Mouse (Mus musculus) yolk sac, embryonic 10.5 days (tissue): ENCODE measurements at regions not wholly inside any gene's neighbourhood (a gene's known extent, or its start where the extent isn't known, plus 50 kb on each side); places are given as distances from the start of the nearest gene placed in this dataset.
A peak's percentile ranks its signal among the peaks of the same experiment; 100 is the strongest.
"Not testable (repeated sequence)": the region's sequence is repeated elsewhere in the genome, so short reads cannot be mapped to it uniquely, and the experiment has no call there.

ENCODE experiments used
- DNase-seq: peaks from one replicate; pipeline ENCODE4 v3.0.0-alpha.2; 2017; ENCODE audit warnings: low spot score

GRCm38 (mm10) chr10:70866737-70867136 is 211.0 kb upstream of the Phyhipl start:
- no peak for DNase-seq

GRCm38 (mm10) chr10:70864650-70865049 is 208.9 kb upstream of the Phyhipl start:
- DNase-seq = no peak

- DNase-seq = no peak
Measured at GRCm38 (mm10) chr10:70862022-70862335, 206.2 kb upstream of the Phyhipl start.

- no peak for DNase-seq
Measured at GRCm38 (mm10) chr10:70861131-70862021, 205.6 kb upstream of the Phyhipl start.

GRCm38 (mm10) chr10:70857155-70857820 is 201.5 kb upstream of the Phyhipl start:
- no peak for DNase-seq

- DNase-seq = no peak
Measured at GRCm38 (mm10) chr10:70855948-70856347, 200.2 kb upstream of the Phyhipl start.

GRCm38 (mm10) chr10:70853614-70854013 is 197.8 kb upstream of the Phyhipl start:
- no peak for DNase-seq

- no peak for DNase-seq
Measured at GRCm38 (mm10) chr10:70848141-70848540, 192.4 kb upstream of the Phyhipl start.

GRCm38 (mm10) chr10:70847341-70847882 is 191.6 kb upstream of the Phyhipl start:
- no peak for DNase-seq

GRCm38 (mm10) chr10:70846281-70847168 is 190.8 kb upstream of the Phyhipl start:
- DNase-seq = no peak

- DNase-seq = no peak
Measured at GRCm38 (mm10) chr10:70843848-70844247, 188.1 kb upstream of the Phyhipl start.

GRCm38 (mm10) chr10:70842176-70842838 is 186.5 kb upstream of the Phyhipl start:
- DNase-seq = no peak

GRCm38 (mm10) chr10:70841179-70841578 is 185.4 kb upstream of the Phyhipl start:
- not testable (repeated sequence) for DNase-seq

- DNase-seq = no peak
Measured at GRCm38 (mm10) chr10:70838147-70838546, 182.4 kb upstream of the Phyhipl start.

GRCm38 (mm10) chr10:70837326-70837725 is 181.6 kb upstream of the Phyhipl start:
- DNase-seq = no peak

- no peak for DNase-seq
Measured at GRCm38 (mm10) chr10:70832616-70833015, 176.9 kb upstream of the Phyhipl start.

- peak; percentile 1 for DNase-seq
Measured at GRCm38 (mm10) chr10:70828217-70828616, 172.5 kb upstream of the Phyhipl start.

GRCm38 (mm10) chr10:70827522-70827921 is 171.8 kb upstream of the Phyhipl start:
- DNase-seq = not testable (repeated sequence)

GRCm38 (mm10) chr10:70826706-70827105 is 170.9 kb upstream of the Phyhipl start:
- DNase-seq = no peak

GRCm38 (mm10) chr10:70825451-70825850 is 169.7 kb upstream of the Phyhipl start:
- DNase-seq = no peak

GRCm38 (mm10) chr10:70824461-70824860 is 168.7 kb upstream of the Phyhipl start:
- no peak for DNase-seq

GRCm38 (mm10) chr10:70819951-70820350 is 164.2 kb upstream of the Phyhipl start:
- no peak for DNase-seq
